Mouse (Mus musculus) hindbrain, postnatal 0 days (tissue): ENCODE measurements at regions not wholly inside any gene's neighbourhood (a gene's known extent, or its start where the extent isn't known, plus 50 kb on each side); places are given as distances from the start of the nearest gene placed in this dataset.

Experiments
- ATAC-seq: fragments of 200-750 bp; cut with Nextera tagmentation; 2 replicates; pipeline ENCODE4 v1.8.0; 2017; ENCODE audit warnings: mild to moderate bottlenecking, moderate TSS enrichment, moderate library complexity
- DNase-seq: peaks from one replicate; pipeline ENCODE4 v3.0.0-alpha.2; 2015; ENCODE audit warnings: low spot score
- H3K27ac ChIP-seq: fragments of 300-500 bp; sonication (generic); 2 replicates; pipeline ENCODE4 v1.5.1; 2014; ENCODE audit warnings: mild to moderate bottlenecking
- H3K27me3 ChIP-seq: fragments of 300-500 bp; sonication (generic); 2 replicates; pipeline ENCODE4 v1.6.1; 2014; ENCODE audit warnings: low read length, mixed read lengths; ENCODE audit not compliant: insufficient read depth
- H3K36me3 ChIP-seq: fragments of 300-500 bp; sonication (generic); 2 replicates; pipeline ENCODE4 v1.6.1; 2014; ENCODE audit warnings: low read length, mixed read lengths; ENCODE audit not compliant: insufficient read depth
- H3K4me1 ChIP-seq: fragments of 300-500 bp; sonication (generic); 2 replicates; pipeline ENCODE4 v1.6.1; 2014; ENCODE audit warnings: antibody characterized with exemption, low read length, mixed read lengths; ENCODE audit not compliant: insufficient read depth
- H3K4me2 ChIP-seq: fragments of 300-500 bp; sonication (generic); 2 replicates; pipeline ENCODE4 v1.6.1; 2014; ENCODE audit warnings: low read depth, mild to moderate bottlenecking, low read length, moderate library complexity, mixed read lengths
- H3K4me3 ChIP-seq: fragments of 300-500 bp; sonication (generic); 2 replicates; pipeline ENCODE4 v1.5.1; 2014; ENCODE audit warnings: low read length
- H3K9ac ChIP-seq: fragments of 300-500 bp; sonication (generic); replicated peaks from 2 replicates; pipeline ENCODE4 v1.6.1; 2014; ENCODE audit warnings: mild to moderate bottlenecking, low read length, moderate library complexity, mixed read lengths
- H3K9me3 ChIP-seq: fragments of 300-500 bp; sonication (generic); 2 replicates; pipeline ENCODE4 v1.6.1; 2016; ENCODE audit warnings: low read length, mixed read lengths
- CTCF ChIP-seq: IDR thresholded peaks from 2 replicates; pipeline ENCODE4 v1.5.1; 2016; ENCODE audit warnings: antibody characterized with exemption, control low read depth, low read depth
- WGBS: fragments of 180-500 bp; shearing (Covaris S2); extraction: QIAGEN DNeasy Blood & Tissue Kit; methylation state at CpG from one replicate; pipeline ENCODE4 v1.1.7; 2014; 5-methylcytosine and 5-hydroxymethylcytosine counted together

- no peak overlapping the region for H3K4me2 ChIP-seq
- no peaks in the 10 kb centered on the region for H3K9me3 ChIP-seq
- WGBS: 47% methylated on average over 11 of the region's 11 CpGs
- H3K4me1 ChIP-seq: no peaks in the 10 kb centered on the region
- H3K27ac ChIP-seq: no peak overlapping the region
- no peak for TF ChIP-seq CTCF
- DNase-seq (no peak), ATAC-seq (no peak)
- H3K27me3 ChIP-seq: no peaks in the 10 kb centered on the region
- H3K9ac ChIP-seq: no peak overlapping the region
- H3K36me3 ChIP-seq: no peaks in the 10 kb centered on the region
- H3K4me3 ChIP-seq: no peak overlapping the region
Observed at GRCm38 (mm10) chr15:62286666-62287655, 1364.1 kb upstream of the A1bg start.

- Histone ChIP-seq H3K9me3 (no peaks in the 10 kb centered on the region), H3K4me3 (no peak overlapping the region), H3K36me3 (no peaks in the 10 kb centered on the region), H3K27me3 (no peaks in the 10 kb centered on the region), H3K27ac (no peak overlapping the region), H3K9ac (no peak overlapping the region), H3K4me2 (no peak overlapping the region), H3K4me1 (no peaks in the 10 kb centered on the region)
- no peak for DNase-seq
- no peak for ATAC-seq
- WGBS: 73% methylated on average over 7 of the region's 7 CpGs
- TF ChIP-seq CTCF: no peak
Observed at GRCm38 (mm10) chr15:62284606-62285531, 1362.1 kb upstream of the A1bg start.

- no peak overlapping the region for H3K27ac ChIP-seq
- H3K4me1 ChIP-seq: no peaks in the 10 kb centered on the region
- H3K4me2 ChIP-seq: no peak overlapping the region
- no peak for DNase-seq
- no peaks in the 10 kb centered on the region for H3K27me3 ChIP-seq
- no peak for TF ChIP-seq CTCF
- H3K36me3 ChIP-seq: no peaks in the 10 kb centered on the region
- H3K4me3 ChIP-seq: no peak overlapping the region
- ATAC-seq: no peak
- no peak overlapping the region for H3K9ac ChIP-seq
- H3K9me3 ChIP-seq: no peaks in the 10 kb centered on the region
- WGBS: 56% methylated on average over 6 of the region's 6 CpGs
Observed at GRCm38 (mm10) chr15:62283661-62284429, 1361.0 kb upstream of the A1bg start.

- Histone ChIP-seq H3K9me3 (no peaks in the 10 kb centered on the region), H3K4me1 (no peaks in the 10 kb centered on the region), H3K4me3 (no peak overlapping the region), H3K4me2 (no peak overlapping the region), H3K36me3 (no peaks in the 10 kb centered on the region), H3K9ac (no peak overlapping the region), H3K27me3 (no peaks in the 10 kb centered on the region), H3K27ac (no peak overlapping the region)
- DNase-seq (no peak), ATAC-seq (no peak)
- 84% methylated on average over 9 of the region's 9 CpGs for WGBS
- no peak for TF ChIP-seq CTCF
Observed at GRCm38 (mm10) chr15:62282646-62283045, 1359.8 kb upstream of the A1bg start.

GRCm38 (mm10) chr15:62282116-62282515, 1359.3 kb upstream of the A1bg start:
- H3K9ac ChIP-seq: no peak overlapping the region
- no peak for TF ChIP-seq CTCF
- no peaks in the 10 kb centered on the region for H3K36me3 ChIP-seq
- ATAC-seq (no peak), DNase-seq (no peak)
- H3K4me2 ChIP-seq: no peak overlapping the region
- H3K9me3 ChIP-seq: no peaks in the 10 kb centered on the region
- H3K27me3 ChIP-seq: no peaks in the 10 kb centered on the region
- no peak overlapping the region for H3K4me3 ChIP-seq
- no peak overlapping the region for H3K27ac ChIP-seq
- H3K4me1 ChIP-seq: no peaks in the 10 kb centered on the region
- WGBS: 73% methylated on average over 1 of the region's 1 CpGs

GRCm38 (mm10) chr15:62279526-62279925, 1356.7 kb upstream of the A1bg start:
- Histone ChIP-seq H3K9ac (no peak overlapping the region), H3K4me3 (no peak overlapping the region), H3K4me2 (no peak overlapping the region), H3K27ac (no peak overlapping the region), H3K36me3 (no peaks in the 10 kb centered on the region), H3K9me3 (no peaks in the 10 kb centered on the region), H3K27me3 (no peaks in the 10 kb centered on the region), H3K4me1 (no peaks in the 10 kb centered on the region)
- no peak for TF ChIP-seq CTCF
- no peak for DNase-seq
- WGBS: 83% methylated on average over 2 of the region's 2 CpGs
- no peak for ATAC-seq
